Mouse (Mus musculus): ENCODE data around the gene Zeb2. TPM values are rescaled to one million over a fixed set of nuclear protein-coding genes. Genes with fewer than 3 reads are reported as not detected.

Gene Zeb2
- polyA plus RNA-seq, 1 experiment = 10.8 TPM

GRCm38 (mm10) chr2:45095825-45096224, 21.4 kb downstream of the Zeb2 start:
- Histone ChIP-seq H3K4me2 (ENCODE audit: low read depth) (no peak overlapping the region), H3K27me3 (ENCODE audit: control insufficient read depth, insufficient read depth, insufficient read length) (no peaks in the 10 kb centered on the region), H3K4me3 (no peak overlapping the region), H3K36me3 (ENCODE audit: control insufficient read depth, insufficient read depth) (peaks cover 34% of the 10 kb centered on the region), H3K79me2 (ENCODE audit: control insufficient read depth, insufficient read depth) (peaks cover 94% of the 10 kb centered on the region), H3ac (ENCODE audit: control insufficient read depth, insufficient read length) (no peak overlapping the region)
- TF ChIP-seq POLR2AphosphoS2 (IDR thresholded peaks at IDR 0.05; ENCODE audit: insufficient read length, low read depth) (no peak), REST (IDR thresholded peaks at IDR 0.05; ENCODE audit: insufficient read depth, insufficient read length) (no peak), MYOD1 (IDR thresholded peaks at IDR 0.05; ENCODE audit: control insufficient read depth in 1 of 3, insufficient read length in 2 of 3, low read depth in 2 of 3) (no peak)

DNA sequence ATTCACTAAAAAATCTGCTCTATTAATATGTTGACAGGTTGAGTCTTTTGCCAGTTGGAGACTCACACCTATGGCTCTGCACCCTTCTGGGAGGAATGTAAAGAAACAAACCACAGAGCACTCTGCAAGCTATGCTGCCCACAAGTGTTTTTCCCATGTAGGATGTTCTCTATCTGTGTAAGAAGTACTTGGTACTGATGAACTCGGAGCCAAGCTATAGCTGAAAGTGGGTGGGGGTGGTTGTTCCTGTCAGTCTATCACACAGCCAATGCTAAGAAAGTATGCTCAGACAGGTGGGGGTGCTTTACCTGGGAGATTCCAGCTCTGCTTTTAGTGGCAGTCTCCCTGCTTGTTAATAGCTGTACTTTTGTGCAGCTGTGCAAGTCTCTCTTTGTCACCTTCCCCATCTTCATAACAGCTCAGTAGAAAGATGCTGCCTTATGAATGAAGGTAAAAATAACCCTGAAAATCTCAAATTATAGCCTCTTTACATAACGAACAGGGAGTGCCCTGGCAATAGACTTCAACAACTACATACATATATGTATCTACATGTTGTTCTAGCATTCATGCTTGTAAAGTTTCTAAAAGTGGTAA, 22.7 kb downstream of the Zeb2 start:
- Histone ChIP-seq H3K4me3 (no peak overlapping the region), H3K4me2 (ENCODE audit: low read depth) (no peak overlapping the region), H3ac (ENCODE audit: control insufficient read depth, insufficient read length) (no peak overlapping the region), H3K27me3 (ENCODE audit: control insufficient read depth, insufficient read depth, insufficient read length) (no peaks in the 10 kb centered on the region), H3K36me3 (ENCODE audit: control insufficient read depth, insufficient read depth) (peaks cover 34% of the 10 kb centered on the region), H3K79me2 (ENCODE audit: control insufficient read depth, insufficient read depth) (peaks cover 94% of the 10 kb centered on the region)
- TF ChIP-seq POLR2AphosphoS2 (IDR thresholded peaks at IDR 0.05; ENCODE audit: insufficient read length, low read depth) (no peak), TCF12 (IDR thresholded peaks at IDR 0.05; ENCODE audit: insufficient read depth, poor library complexity, severe bottlenecking) (no peak), USF1 (IDR thresholded peaks at IDR 0.05; ENCODE audit: low read depth) (no peak), MAX (IDR thresholded peaks at IDR 0.05; ENCODE audit: low read depth) (no peak), MYOG (IDR thresholded peaks at IDR 0.05; ENCODE audit: control insufficient read depth in 1 of 3, insufficient read depth in 1 of 3, insufficient read length in 2 of 3, low read depth in 2 of 3) (no peak), E2F4 (IDR thresholded peaks at IDR 0.05; ENCODE audit: insufficient read depth) (no peak), TCF3 (IDR thresholded peaks at IDR 0.05; ENCODE audit: insufficient read length, low read depth) (no peak)

DNA sequence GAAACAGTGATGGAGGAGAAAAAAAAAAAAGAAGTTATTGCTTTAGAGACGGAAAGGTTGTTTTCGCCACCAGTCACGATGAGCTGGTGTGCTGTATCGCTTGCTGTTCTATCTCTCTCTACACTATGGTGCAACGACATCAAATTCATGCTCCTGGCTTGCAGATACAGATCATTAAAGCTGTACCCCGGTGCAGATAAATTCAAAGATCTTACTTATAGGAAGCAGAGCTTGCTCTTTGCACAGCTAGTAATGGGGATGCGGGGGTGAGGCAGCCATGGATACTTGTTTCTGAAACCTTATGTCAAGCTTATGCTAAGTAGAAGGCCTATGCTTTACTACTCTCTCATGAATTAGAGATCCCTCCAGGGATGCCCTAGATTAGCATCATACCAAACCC, 23.7 kb downstream of the Zeb2 start:
- Histone ChIP-seq H3K4me3 (no peak overlapping the region), H3K4me2 (ENCODE audit: low read depth) (no peak overlapping the region), H3K27me3 (ENCODE audit: control insufficient read depth, insufficient read depth, insufficient read length) (no peaks in the 10 kb centered on the region), H3ac (ENCODE audit: control insufficient read depth, insufficient read length) (no peak overlapping the region), H3K36me3 (ENCODE audit: control insufficient read depth, insufficient read depth) (peaks cover 34% of the 10 kb centered on the region), H3K79me2 (ENCODE audit: control insufficient read depth, insufficient read depth) (peaks cover 94% of the 10 kb centered on the region)
- TF ChIP-seq TCF12 (IDR thresholded peaks at IDR 0.05; ENCODE audit: insufficient read depth, poor library complexity, severe bottlenecking) = no peak
- TF ChIP-seq POLR2AphosphoS2 (IDR thresholded peaks at IDR 0.05; ENCODE audit: insufficient read length, low read depth) = no peak
- TF ChIP-seq POLR2A (IDR thresholded peaks at IDR 0.05; ENCODE audit: insufficient read length, low read depth) = no peak
- no peak for TF ChIP-seq USF1 (IDR thresholded peaks at IDR 0.05; ENCODE audit: low read depth)
- TF ChIP-seq MYOD1 (IDR thresholded peaks at IDR 0.05; ENCODE audit: control insufficient read depth in 1 of 3, insufficient read length in 2 of 3, low read depth in 2 of 3) = no peak
- no peak for TF ChIP-seq CEBPB (IDR thresholded peaks at IDR 0.05; ENCODE audit: insufficient read depth, poor library complexity, severe bottlenecking)
- no peak for TF ChIP-seq MAX (IDR thresholded peaks at IDR 0.05; ENCODE audit: low read depth)
- TF ChIP-seq MYOG (IDR thresholded peaks at IDR 0.05; ENCODE audit: control insufficient read depth in 1 of 3, insufficient read depth in 1 of 3, insufficient read length in 2 of 3, low read depth in 2 of 3) = no peak
- no peak for TF ChIP-seq REST (IDR thresholded peaks at IDR 0.05; ENCODE audit: insufficient read depth, insufficient read length)
- no peak for TF ChIP-seq TCF3 (IDR thresholded peaks at IDR 0.05; ENCODE audit: insufficient read length, low read depth)

DNA sequence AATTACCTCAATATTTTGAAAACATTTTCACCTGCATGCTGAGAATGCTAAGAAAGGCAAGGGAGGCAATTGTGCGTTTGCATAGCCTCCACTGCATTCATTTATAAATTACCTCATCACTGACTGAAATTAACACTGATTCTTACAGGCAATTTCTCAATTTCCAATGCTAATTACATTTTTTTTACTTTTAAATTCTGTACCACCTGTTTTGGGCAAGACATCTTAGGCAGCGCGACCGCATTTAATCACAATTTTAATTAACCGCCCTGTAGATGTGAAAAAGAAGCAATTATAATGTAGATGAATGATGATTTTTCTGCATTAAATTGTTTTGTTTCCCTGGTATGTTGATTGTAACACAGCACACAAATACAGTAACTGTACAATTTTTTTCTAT, 24.5 kb downstream of the Zeb2 start:
- TF ChIP-seq TCF12 (IDR thresholded peaks at IDR 0.05; ENCODE audit: insufficient read depth, poor library complexity, severe bottlenecking) (no peak), MYOD1 (IDR thresholded peaks at IDR 0.05; ENCODE audit: control insufficient read depth in 1 of 3, insufficient read length in 2 of 3, low read depth in 2 of 3) (no peak), MYOG (IDR thresholded peaks at IDR 0.05; ENCODE audit: control insufficient read depth in 1 of 3, insufficient read depth in 1 of 3, insufficient read length in 2 of 3, low read depth in 2 of 3) (no peak), POLR2AphosphoS2 (IDR thresholded peaks at IDR 0.05; ENCODE audit: insufficient read length, low read depth) (no peak), MAX (IDR thresholded peaks at IDR 0.05; ENCODE audit: low read depth) (no peak), CEBPB (IDR thresholded peaks at IDR 0.05; ENCODE audit: insufficient read depth, poor library complexity, severe bottlenecking) (no peak), POLR2A (IDR thresholded peaks at IDR 0.05; ENCODE audit: insufficient read length, low read depth) (no peak), REST (IDR thresholded peaks at IDR 0.05; ENCODE audit: insufficient read depth, insufficient read length) (no peak), USF1 (IDR thresholded peaks at IDR 0.05; ENCODE audit: low read depth) (no peak), SRF (IDR thresholded peaks at IDR 0.05; ENCODE audit: control insufficient read depth, insufficient read length, low read depth) (no peak), E2F4 (IDR thresholded peaks at IDR 0.05; ENCODE audit: insufficient read depth) (no peak), TCF3 (IDR thresholded peaks at IDR 0.05; ENCODE audit: insufficient read length, low read depth) (no peak)
- no peak overlapping the region for H3K4me3 ChIP-seq
- H3K4me2 ChIP-seq (ENCODE audit: low read depth) = no peak overlapping the region
- H3K27me3 ChIP-seq (ENCODE audit: control insufficient read depth, insufficient read depth, insufficient read length) = no peaks in the 10 kb centered on the region
- peaks cover 94% of the 10 kb centered on the region for H3K79me2 ChIP-seq (ENCODE audit: control insufficient read depth, insufficient read depth)
- H3K36me3 ChIP-seq (ENCODE audit: control insufficient read depth, insufficient read depth) = peaks cover 34% of the 10 kb centered on the region
- H3ac ChIP-seq (ENCODE audit: control insufficient read depth, insufficient read length) = no peak overlapping the region

- H3K27me3 ChIP-seq (ENCODE audit: control insufficient read depth, insufficient read depth, insufficient read length) = no peaks in the 10 kb centered on the region
- H3K4me2 ChIP-seq (ENCODE audit: low read depth) = no peak overlapping the region
- TF ChIP-seq POLR2AphosphoS2 (IDR thresholded peaks at IDR 0.05; ENCODE audit: insufficient read length, low read depth) = no peak
- no peak for TF ChIP-seq USF1 (IDR thresholded peaks at IDR 0.05; ENCODE audit: low read depth)
- no peak for TF ChIP-seq SRF (IDR thresholded peaks at IDR 0.05; ENCODE audit: control insufficient read depth, insufficient read length, low read depth)
- no peak for TF ChIP-seq MYOD1 (IDR thresholded peaks at IDR 0.05; ENCODE audit: control insufficient read depth in 1 of 3, insufficient read length in 2 of 3, low read depth in 2 of 3)
- TF ChIP-seq CEBPB (IDR thresholded peaks at IDR 0.05; ENCODE audit: insufficient read depth, poor library complexity, severe bottlenecking) = no peak
- peaks cover 100% of the 10 kb centered on the region for H3K79me2 ChIP-seq (ENCODE audit: control insufficient read depth, insufficient read depth)
- H3K36me3 ChIP-seq (ENCODE audit: control insufficient read depth, insufficient read depth) = peaks cover 32% of the 10 kb centered on the region
- no peak overlapping the region for H3K4me3 ChIP-seq
- no peak overlapping the region for H3ac ChIP-seq (ENCODE audit: control insufficient read depth, insufficient read length)
These were observed 26.5 kb downstream of the Zeb2 start for GRCm38 (mm10) chr2:45090529-45091297.
